Mouse (Mus musculus) stomach, postnatal 0 days (tissue): ENCODE results near the gene Mrpl19.
A peak's percentile ranks its signal among the peaks of the same experiment; 100 is the strongest.

Experiments used
- CTCF ChIP-seq: IDR thresholded peaks from 2 replicates; pipeline ENCODE4 v1.5.1; 2016; ENCODE audit warnings: antibody characterized with exemption, low read depth, mild to moderate bottlenecking, moderate library complexity
- EP300 ChIP-seq: optimal IDR thresholded peaks from 2 replicates; pipeline ENCODE3; 2016; ENCODE audit warnings: antibody characterized with exemption

DNA sequence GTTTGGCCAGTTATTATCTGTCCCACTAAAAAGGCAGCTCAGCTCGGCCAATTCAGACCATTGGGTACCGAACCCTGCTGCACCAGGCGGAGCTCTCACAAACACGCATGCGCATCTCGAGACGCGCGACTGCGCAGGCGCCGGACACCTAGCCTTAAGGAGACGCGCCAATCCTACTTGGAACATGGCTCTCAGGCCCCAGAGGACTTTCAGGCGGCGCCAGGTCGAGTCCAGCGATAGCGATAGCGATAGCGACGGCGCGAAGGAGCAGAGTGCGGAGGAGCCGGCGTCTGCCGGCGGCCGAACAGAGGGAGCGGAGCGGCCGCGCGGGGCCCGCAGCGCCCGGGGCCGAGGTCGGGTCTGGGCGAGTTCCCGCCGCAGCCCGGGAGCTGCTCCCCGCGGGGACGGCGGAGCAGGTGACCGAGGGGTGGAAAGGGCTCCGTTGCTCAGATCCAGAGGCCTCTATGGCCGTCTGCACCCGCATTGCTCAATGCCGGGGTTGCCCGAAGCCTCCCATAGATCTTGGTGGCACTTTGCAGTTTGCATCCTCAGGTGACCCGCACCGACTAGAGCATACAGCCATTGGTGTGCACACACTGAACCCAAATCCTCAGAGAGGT lies 42.1 kb downstream of the Mrpl19 start, which contains the start of gene Gcfc2:
- TF ChIP-seq CTCF = 0 out of 2 replicates have a peak, but pooled peaks have one; percentile 4
- no peak for TF ChIP-seq EP300
